18 mouse cellular contexts compared by ENCODE assay signal in the genomic region with DNA sequence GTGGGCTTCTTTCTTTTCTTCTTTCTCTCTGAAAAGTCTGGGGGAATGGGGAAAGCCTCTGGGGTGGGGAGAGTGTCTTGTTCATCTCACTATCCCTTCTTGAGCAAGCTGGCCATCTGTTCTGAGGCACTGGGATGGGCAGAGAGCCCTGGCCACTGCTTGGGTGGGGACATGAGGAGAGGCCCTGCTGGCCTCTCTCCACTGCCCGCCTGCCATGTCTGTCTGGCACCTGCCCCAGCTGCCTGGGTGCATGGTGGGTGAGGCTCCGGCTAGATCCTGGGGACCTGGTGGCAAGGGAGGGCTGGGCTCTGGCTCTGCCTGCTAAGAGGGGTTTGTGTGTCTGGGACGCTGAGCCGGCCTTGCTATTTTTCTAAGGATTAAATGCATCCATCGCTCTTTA.
DNase-seq lines count a peak whose midpoint lies in the region; ATAC-seq lines count a peak whose summit lies in the region.
"Had no signal": no experiment of that assay in that cellular context is flagged by ENCODE, and none has a peak within 500 bp of the region (broad histone marks: within the 10 kb centered on the region; RNA-seq: fewer than 3 reads in every experiment).

No protein-coding gene starts in this region.

- no peaks in the 10 kb centered on the region for H3K9me3 ChIP-seq in hindbrain, embryonic 10.5 days
- H3K9me3 ChIP-seq in hindbrain, embryonic 11.5 days (ENCODE audit: control insufficient read depth, low read length) = no peaks in the 10 kb centered on the region
- H3K9me3 ChIP-seq in neural tube, embryonic 15.5 days (replicated peaks) = no peaks in the 10 kb centered on the region
- H3K9me3 ChIP-seq in liver, embryonic 11.5 days (ENCODE audit: control insufficient read depth, low read length) = no peaks in the 10 kb centered on the region
- H3K9me3 ChIP-seq: heart, embryonic 12.5 days; megakaryocyte, embryonic 14.5 days; stomach, embryonic 15.5 days had no signal

- H3K9ac ChIP-seq in hindbrain, embryonic 11.5 days (ENCODE audit: low read depth, low read length) = no peak overlapping the region
- H3K9ac ChIP-seq in neural tube, embryonic 15.5 days (replicated peaks) = no peak overlapping the region
- no peak overlapping the region for H3K9ac ChIP-seq in liver, embryonic 11.5 days (ENCODE audit: low read depth, low read length)
- H3K9ac ChIP-seq: heart, embryonic 12.5 days; stomach, embryonic 15.5 days had no signal

- ATAC-seq in hindbrain, embryonic 11.5 days (ENCODE audit: low FRiP score) = no peak
- no peak for ATAC-seq in neural tube, embryonic 15.5 days (ENCODE audit: low FRiP score)
- ATAC-seq in liver, embryonic 11.5 days (replicated peaks; ENCODE audit: low FRiP score) = no peak

- no peak for DNase-seq in hindbrain, embryonic 10.5 days (ENCODE audit: low spot score)
- DNase-seq in hindbrain, embryonic 11.5 days (ENCODE audit: low spot score) = no peak
- DNase-seq in neural tube, embryonic 10.5 days (ENCODE audit: extremely low spot score, low spot score) = no peak
- peak; percentile 91 to 96 for DNase-seq in cerebellum, postnatal 10 days
- no peak for DNase-seq in liver, embryonic 11.5 days (ENCODE audit: low spot score)
- DNase-seq in adrenal gland, postnatal 4 days (ENCODE audit: low spot score in 2 of 2) = no peak
- DNase-seq in urinary bladder, postnatal 36 days (ENCODE audit: low spot score in 2 of 2) = no peak
- DNase-seq: adrenal gland, adult 8-10 months; heart, postnatal 36 days; kidney, adult 11 months; kidney, postnatal 14 days; layer of hippocampus, adult 9-11 months; lung, postnatal 14 days; thymus, adult 2 months had no signal

- peak overlapping the region; percentile 59 for H3K27ac ChIP-seq in hindbrain, embryonic 10.5 days
- no peak overlapping the region for H3K27ac ChIP-seq in hindbrain, embryonic 11.5 days (ENCODE audit: low read depth, low read length)
- H3K27ac ChIP-seq in neural tube, embryonic 15.5 days (replicated peaks) = 0 out of 2 replicates have a peak overlapping the region, but pooled peaks have one; percentile 3
- H3K27ac ChIP-seq in liver, embryonic 11.5 days (ENCODE audit: low read depth, low read length) = no peak overlapping the region
- H3K27ac ChIP-seq: stomach, embryonic 15.5 days had no signal

- no peak overlapping the region for H3K4me2 ChIP-seq in hindbrain, embryonic 11.5 days (replicated peaks; ENCODE audit: low read depth, low read length)
- H3K4me2 ChIP-seq in neural tube, embryonic 15.5 days = no peak overlapping the region
- no peak overlapping the region for H3K4me2 ChIP-seq in liver, embryonic 11.5 days
- H3K4me2 ChIP-seq: heart, embryonic 12.5 days; stomach, embryonic 15.5 days had no signal

- 78% methylated on average over 5 of the region's 5 CpGs for WGBS in hindbrain, embryonic 10.5 days
- WGBS in hindbrain, embryonic 11.5 days = 74% methylated on average over 5 of the region's 5 CpGs
- 54% methylated on average over 5 of the region's 5 CpGs for WGBS in neural tube, embryonic 15.5 days
- WGBS in liver, embryonic 11.5 days = 77% methylated on average over 5 of the region's 5 CpGs

- H3K4me3 ChIP-seq in hindbrain, embryonic 10.5 days = no peak overlapping the region
- no peak overlapping the region for H3K4me3 ChIP-seq in hindbrain, embryonic 11.5 days (ENCODE audit: low read depth, low read length)
- H3K4me3 ChIP-seq in neural tube, embryonic 15.5 days (replicated peaks) = no peak overlapping the region
- H3K4me3 ChIP-seq in liver, embryonic 11.5 days (ENCODE audit: low read depth, low read length) = no peak overlapping the region
- H3K4me3 ChIP-seq: heart, embryonic 12.5 days; megakaryocyte, embryonic 14.5 days; stomach, embryonic 15.5 days had no signal

- peaks cover 58% of the 10 kb centered on the region for H3K27me3 ChIP-seq in hindbrain, embryonic 10.5 days (ENCODE audit: insufficient read depth, poor library complexity, severe bottlenecking)
- peaks cover 9% of the 10 kb centered on the region; the same call in 1 of the 2 replicates for H3K27me3 ChIP-seq in hindbrain, embryonic 11.5 days (ENCODE audit: control insufficient read depth, insufficient read depth, low read length)
- H3K27me3 ChIP-seq in neural tube, embryonic 15.5 days (replicated peaks) = peaks cover 28% of the 10 kb centered on the region
- peaks cover 7% of the 10 kb centered on the region for H3K27me3 ChIP-seq in liver, embryonic 11.5 days (replicated peaks; ENCODE audit: control insufficient read depth, insufficient read depth, low read length)
- H3K27me3 ChIP-seq: stomach, embryonic 15.5 days had no signal

- H3K4me1 ChIP-seq in hindbrain, embryonic 10.5 days (replicated peaks) = peaks cover 45% of the 10 kb centered on the region
- H3K4me1 ChIP-seq in hindbrain, embryonic 11.5 days (replicated peaks; ENCODE audit: control insufficient read depth, insufficient read depth, low read length) = no peaks in the 10 kb centered on the region; the same call in 1 of the 2 replicates
- H3K4me1 ChIP-seq in neural tube, embryonic 15.5 days = peaks cover 16% of the 10 kb centered on the region
- H3K4me1 ChIP-seq in liver, embryonic 11.5 days (replicated peaks; ENCODE audit: control insufficient read depth, insufficient read depth, low read length) = no peaks in the 10 kb centered on the region
- H3K4me1 ChIP-seq: heart, embryonic 12.5 days; stomach, embryonic 15.5 days had no signal

- H3K36me3 ChIP-seq in hindbrain, embryonic 10.5 days = no peaks in the 10 kb centered on the region
- no peaks in the 10 kb centered on the region for H3K36me3 ChIP-seq in hindbrain, embryonic 11.5 days (ENCODE audit: control insufficient read depth, insufficient read depth, low read length)
- no peaks in the 10 kb centered on the region for H3K36me3 ChIP-seq in neural tube, embryonic 15.5 days
- H3K36me3 ChIP-seq in liver, embryonic 11.5 days (ENCODE audit: control insufficient read depth, insufficient read depth, low read length) = no peaks in the 10 kb centered on the region
- H3K36me3 ChIP-seq: heart, embryonic 12.5 days; stomach, embryonic 15.5 days had no signal

Comparison
In these comparisons a context has a peak if more than half of its experiments do, and no peak if none do; other contexts are left out.
1. H3K27ac ChIP-seq: peak in hindbrain, embryonic 10.5 days (single experiment) and neural tube, embryonic 15.5 days (single experiment); none in hindbrain, embryonic 11.5 days (single experiment) and liver, embryonic 11.5 days (single experiment).
2. DNase-seq: peak in cerebellum, postnatal 10 days (2 of 2); none in hindbrain, embryonic 10.5 days (single experiment), hindbrain, embryonic 11.5 days (single experiment), neural tube, embryonic 10.5 days (single experiment), liver, embryonic 11.5 days (single experiment), adrenal gland, postnatal 4 days (0 of 2) and urinary bladder, postnatal 36 days (0 of 2).